14 mouse cellular contexts compared by ENCODE assay signal in genomic region chr1:161395610-161396009, GRCm38 (mm10). TPM values are rescaled to one million over a fixed set of nuclear protein-coding genes. Genes with fewer than 3 reads are reported as not detected.
DNase-seq lines count a peak whose midpoint lies in the region; ATAC-seq lines count a peak whose summit lies in the region.
"Had no signal": no experiment of that assay in that cellular context is flagged by ENCODE, and none has a peak within 500 bp of the region (broad histone marks: within the 10 kb centered on the region; RNA-seq: fewer than 3 reads in every experiment).

No protein-coding gene starts in this region.

- no peaks in the 10 kb centered on the region for H3K27me3 ChIP-seq in intestine, embryonic 14.5 days (replicated peaks; ENCODE audit: control insufficient read depth, insufficient read depth, low read length)
- H3K27me3 ChIP-seq in intestine, embryonic 16.5 days (replicated peaks; ENCODE audit: control insufficient read depth, insufficient read depth, low read length): no peaks in the 10 kb centered on the region
- no peaks in the 10 kb centered on the region for H3K27me3 ChIP-seq in forebrain, embryonic 16.5 days (replicated peaks; ENCODE audit: control insufficient read depth, insufficient read depth, low read length)
- H3K27me3 ChIP-seq: embryonic facial prominence, embryonic 15.5 days; liver, embryonic 13.5 days; midbrain, embryonic 12.5 days had no signal

- H3K9ac ChIP-seq in intestine, embryonic 14.5 days (ENCODE audit: low read length): no peak overlapping the region
- no peak overlapping the region for H3K9ac ChIP-seq in intestine, embryonic 16.5 days (ENCODE audit: low read depth, low read length)
- no peak overlapping the region for H3K9ac ChIP-seq in forebrain, embryonic 16.5 days (replicated peaks; ENCODE audit: low read depth, low read length)
- H3K9ac ChIP-seq: embryonic facial prominence, embryonic 15.5 days; liver, embryonic 13.5 days; midbrain, embryonic 12.5 days had no signal

- peak; percentile 73 for DNase-seq in intestine, embryonic 14.5 days (ENCODE audit: low spot score)
- DNase-seq in 416B (ENCODE audit: low read depth): peak; percentile 81
- DNase-seq in T-cell, adult 2 months (ENCODE audit: low spot score): peak; percentile 54
- DNase-seq in naive thymus-derived CD4-positive, alpha-beta T cell, adult 2 months (ENCODE audit: low read depth): peak; percentile 73
- DNase-seq in adrenal gland, postnatal 25 days: no peak
- no peak for DNase-seq in left cerebral cortex, postnatal 10 days (ENCODE audit: extremely low spot score in 1 of 2, low spot score in 2 of 2)
- DNase-seq: cerebellum, adult 11-12 months; liver, embryonic 13.5 days had no signal

- H3K9me3 ChIP-seq in intestine, embryonic 14.5 days (ENCODE audit: control insufficient read depth, low read length): no peaks in the 10 kb centered on the region
- H3K9me3 ChIP-seq in intestine, embryonic 16.5 days (ENCODE audit: control insufficient read depth, low read length): no peaks in the 10 kb centered on the region
- no peaks in the 10 kb centered on the region for H3K9me3 ChIP-seq in forebrain, embryonic 16.5 days (ENCODE audit: control insufficient read depth, low read length)
- H3K9me3 ChIP-seq: embryonic facial prominence, embryonic 15.5 days; liver, embryonic 13.5 days; midbrain, embryonic 12.5 days had no signal

- WGBS in intestine, embryonic 14.5 days: 32% methylated on average over 5 of the region's 5 CpGs
- 42% methylated on average over 5 of the region's 5 CpGs for WGBS in intestine, embryonic 16.5 days
- WGBS in forebrain, embryonic 16.5 days: 56% methylated on average over 5 of the region's 5 CpGs

- no peak overlapping the region for H3K4me3 ChIP-seq in intestine, embryonic 14.5 days (ENCODE audit: low read depth, low read length)
- H3K4me3 ChIP-seq in intestine, embryonic 16.5 days (ENCODE audit: low read length): no peak overlapping the region
- no peak overlapping the region for H3K4me3 ChIP-seq in forebrain, embryonic 16.5 days (replicated peaks; ENCODE audit: low read length)
- H3K4me3 ChIP-seq: embryonic facial prominence, embryonic 15.5 days; liver, embryonic 13.5 days; midbrain, embryonic 12.5 days had no signal

- intact Hi-C loops in left cerebral cortex, postnatal 10 days (cut with DNase I): no loop called here

- H3K27ac ChIP-seq in intestine, embryonic 14.5 days (ENCODE audit: low read depth): no peak overlapping the region
- no peak overlapping the region; the same call in 1 of the 2 replicates for H3K27ac ChIP-seq in intestine, embryonic 16.5 days (ENCODE audit: low read length)
- H3K27ac ChIP-seq in forebrain, embryonic 16.5 days (ENCODE audit: low read length): no peak overlapping the region
- H3K27ac ChIP-seq: embryonic facial prominence, embryonic 15.5 days; liver, embryonic 13.5 days; midbrain, embryonic 12.5 days had no signal

- 0 out of 2 replicates have a peak, but pooled peaks have one; percentile 27 for ATAC-seq in intestine, embryonic 14.5 days (replicated peaks; ENCODE audit: low FRiP score, low TSS enrichment, low read depth)
- no peak for ATAC-seq in intestine, embryonic 16.5 days
- ATAC-seq in forebrain, embryonic 16.5 days: no peak

- H3K36me3 ChIP-seq in intestine, embryonic 14.5 days (ENCODE audit: control insufficient read depth, insufficient read depth, low read length): no peaks in the 10 kb centered on the region
- H3K36me3 ChIP-seq in intestine, embryonic 16.5 days (ENCODE audit: control insufficient read depth, insufficient read depth, low read length): no peaks in the 10 kb centered on the region
- no peaks in the 10 kb centered on the region for H3K36me3 ChIP-seq in forebrain, embryonic 16.5 days (ENCODE audit: control insufficient read depth, insufficient read depth)
- H3K36me3 ChIP-seq: embryonic facial prominence, embryonic 15.5 days; liver, embryonic 13.5 days; midbrain, embryonic 12.5 days had no signal

- H3K4me1 ChIP-seq in intestine, embryonic 14.5 days (replicated peaks; ENCODE audit: control insufficient read depth, insufficient read depth, low read length): peaks cover 7% of the 10 kb centered on the region; the same call in 1 of the 2 replicates
- peaks cover 9% of the 10 kb centered on the region for H3K4me1 ChIP-seq in intestine, embryonic 16.5 days (ENCODE audit: control insufficient read depth, insufficient read depth, low read length)
- H3K4me1 ChIP-seq in forebrain, embryonic 16.5 days (replicated peaks; ENCODE audit: control insufficient read depth, insufficient read depth, low read length): no peaks in the 10 kb centered on the region
- H3K4me1 ChIP-seq: midbrain, embryonic 12.5 days had no signal

- H3K4me2 ChIP-seq in intestine, embryonic 14.5 days (ENCODE audit: low read length): no peak overlapping the region
- no peak overlapping the region for H3K4me2 ChIP-seq in intestine, embryonic 16.5 days (ENCODE audit: low read depth, low read length)
- no peak overlapping the region for H3K4me2 ChIP-seq in forebrain, embryonic 16.5 days (ENCODE audit: low read length)
- H3K4me2 ChIP-seq: embryonic facial prominence, embryonic 15.5 days; liver, embryonic 13.5 days; midbrain, embryonic 12.5 days had no signal

RNA-seq across cellular contexts. Expression of gene Tnfsf4, which starts 0.4 kb away (rescaled TPM):
- polyA plus RNA-seq in intestine, embryonic 14.5 days (2014; fragmentation: Nextera tagmentation; extraction: Ambion mirVana): 0.09 TPM in 1 of 2 replicates, not detected in the other
- polyA plus RNA-seq in intestine, embryonic 16.5 days (2015; fragmentation: Nextera tagmentation; extraction: Ambion mirVana): not detected in 2 replicates
- not detected in 2 replicates for polyA plus RNA-seq in forebrain, embryonic 16.5 days (2015; fragmentation: Nextera tagmentation; extraction: Ambion mirVana)
- not detected in 2 replicates for total RNA-seq in adrenal gland, postnatal 25 days (2021)
- total RNA-seq in left cerebral cortex, postnatal 10 days (2021): not detected
- total RNA-seq: adrenal gland, adult 18-20 months; layer of hippocampus, postnatal 10 days had no signal

Comparison
In these comparisons a context has a peak if more than half of its experiments do, and no peak if none do; other contexts are left out.
1. DNase-seq: peak in intestine, embryonic 14.5 days (single experiment), 416B (single experiment), T-cell, adult 2 months (single experiment) and naive thymus-derived CD4-positive, alpha-beta T cell, adult 2 months (single experiment); none in adrenal gland, postnatal 25 days (single experiment) and left cerebral cortex, postnatal 10 days (0 of 2).